22 mouse cellular contexts compared by ENCODE assay signal in genomic region chr5:105824827-105825226, GRCm38 (mm10). TPM values are rescaled to one million over a fixed set of nuclear protein-coding genes. Genes with fewer than 3 reads are reported as not detected.
A peak's percentile ranks its signal among the peaks of the same experiment; 100 is the strongest.
DNase-seq lines count a peak whose midpoint lies in the region; ATAC-seq and TF ChIP-seq lines count a peak whose summit lies in the region.
"Had no signal": no experiment of that assay in that cellular context is flagged by ENCODE, and none has a peak within 500 bp of the region (broad histone marks: within the 10 kb centered on the region; RNA-seq: fewer than 3 reads in every experiment).

No protein-coding gene starts in this region.

- no peak for TF ChIP-seq CTCF in intestine, postnatal 0 days (IDR thresholded peaks at IDR 0.05; ENCODE audit: low read depth)

- DNase-seq in liver = peak; percentile 46
- no peak for DNase-seq in forebrain, embryonic 10.5 days (ENCODE audit: extremely low spot score, low spot score)
- DNase-seq in spleen, adult 12 weeks (ENCODE audit: low spot score) = no peak
- DNase-seq in frontal cortex, postnatal 36 days (ENCODE audit: low spot score in 2 of 2) = no peak
- DNase-seq: cerebellum, adult 9-11 months; gastrocnemius, postnatal 25 days; kidney, postnatal 10 days; layer of hippocampus, postnatal 36 days; right cerebral cortex, adult 18-20 months had no signal

- H3K9ac ChIP-seq in intestine, embryonic 15.5 days = no peak overlapping the region
- H3K9ac ChIP-seq in intestine, postnatal 0 days (ENCODE audit: low read depth, low read length) = no peak overlapping the region
- H3K9ac ChIP-seq in liver, embryonic 15.5 days = no peak overlapping the region
- no peak overlapping the region for H3K9ac ChIP-seq in stomach, embryonic 14.5 days (replicated peaks; ENCODE audit: low read depth, low read length)
- H3K9ac ChIP-seq: hindbrain, embryonic 14.5 days; limb, embryonic 15.5 days; midbrain, embryonic 13.5 days; neural tube, embryonic 12.5 days had no signal

- no peaks in the 10 kb centered on the region for H3K27me3 ChIP-seq in intestine, embryonic 15.5 days (replicated peaks)
- H3K27me3 ChIP-seq in intestine, postnatal 0 days (replicated peaks; ENCODE audit: control insufficient read depth, insufficient read depth, low read length) = peaks cover 4% of the 10 kb centered on the region; the same call in 1 of the 2 replicates
- no peaks in the 10 kb centered on the region for H3K27me3 ChIP-seq in liver, embryonic 15.5 days
- no peaks in the 10 kb centered on the region for H3K27me3 ChIP-seq in stomach, embryonic 14.5 days (ENCODE audit: control insufficient read depth, insufficient read depth, low read length)
- no peaks in the 10 kb centered on the region for H3K27me3 ChIP-seq in forebrain, embryonic 10.5 days (ENCODE audit: poor library complexity, severe bottlenecking)
- H3K27me3 ChIP-seq: embryonic facial prominence, embryonic 12.5 days; limb, embryonic 15.5 days; midbrain, embryonic 13.5 days; neural tube, embryonic 12.5 days had no signal

- peak; percentile 54 for ATAC-seq in intestine, embryonic 15.5 days
- ATAC-seq in intestine, postnatal 0 days = no peak
- ATAC-seq in liver, embryonic 15.5 days (ENCODE audit: insufficient read depth) = peak; percentile 68
- ATAC-seq in stomach, embryonic 14.5 days (ENCODE audit: insufficient number of reproducible peaks, insufficient read depth, low FRiP score, low read depth) = peak; percentile 35; the same call in 1 of the 2 replicates
- ATAC-seq: forebrain, embryonic 14.5 days; midbrain, embryonic 13.5 days had no signal

- 40% methylated on average over 4 of the region's 4 CpGs for WGBS in intestine, embryonic 15.5 days
- WGBS in intestine, postnatal 0 days = 25% methylated on average over 4 of the region's 4 CpGs
- WGBS in liver, embryonic 15.5 days (ENCODE audit: insufficient replicate concordance) = 29% methylated on average over 4 of the region's 4 CpGs
- WGBS in stomach, embryonic 14.5 days = 39% methylated on average over 4 of the region's 4 CpGs
- 89% methylated on average over 4 of the region's 4 CpGs for WGBS in forebrain, embryonic 10.5 days

- H3K27ac ChIP-seq in intestine, embryonic 15.5 days = no peak overlapping the region
- H3K27ac ChIP-seq in intestine, postnatal 0 days (ENCODE audit: low read depth, low read length) = no peak overlapping the region
- 0 out of 2 replicates have a peak overlapping the region, but pooled peaks have one; percentile 6 for H3K27ac ChIP-seq in liver, embryonic 15.5 days (replicated peaks)
- no peak overlapping the region for H3K27ac ChIP-seq in stomach, embryonic 14.5 days (ENCODE audit: low read length)
- H3K27ac ChIP-seq in forebrain, embryonic 10.5 days = no peak overlapping the region
- H3K27ac ChIP-seq: embryonic facial prominence, embryonic 12.5 days; heart, embryonic 10.5 days; hindbrain, embryonic 14.5 days; layer of hippocampus, adult 2 months; limb, embryonic 15.5 days; midbrain, embryonic 13.5 days; neural tube, embryonic 12.5 days had no signal

- H3K4me1 ChIP-seq in intestine, embryonic 15.5 days (replicated peaks) = peaks cover 2% of the 10 kb centered on the region
- H3K4me1 ChIP-seq in intestine, postnatal 0 days (replicated peaks; ENCODE audit: control insufficient read depth, insufficient read depth, low read length) = no peaks in the 10 kb centered on the region
- peaks cover 33% of the 10 kb centered on the region for H3K4me1 ChIP-seq in liver, embryonic 15.5 days (replicated peaks)
- peaks cover 4% of the 10 kb centered on the region; the same call in 1 of the 2 replicates for H3K4me1 ChIP-seq in stomach, embryonic 14.5 days (ENCODE audit: control insufficient read depth, insufficient read depth, low read length)
- peaks cover 46% of the 10 kb centered on the region for H3K4me1 ChIP-seq in forebrain, embryonic 10.5 days

- no peak overlapping the region for H3K4me2 ChIP-seq in intestine, embryonic 15.5 days (replicated peaks)
- no peak overlapping the region for H3K4me2 ChIP-seq in intestine, postnatal 0 days (replicated peaks; ENCODE audit: low read depth)
- H3K4me2 ChIP-seq in liver, embryonic 15.5 days = no peak overlapping the region
- no peak overlapping the region for H3K4me2 ChIP-seq in stomach, embryonic 14.5 days (replicated peaks; ENCODE audit: low read depth, low read length)
- H3K4me2 ChIP-seq: embryonic facial prominence, embryonic 12.5 days; hindbrain, embryonic 14.5 days; limb, embryonic 15.5 days; midbrain, embryonic 13.5 days; neural tube, embryonic 12.5 days had no signal

- H3K4me3 ChIP-seq in intestine, embryonic 15.5 days (replicated peaks) = no peak overlapping the region
- no peak overlapping the region for H3K4me3 ChIP-seq in intestine, postnatal 0 days (ENCODE audit: low read depth, low read length)
- no peak overlapping the region for H3K4me3 ChIP-seq in liver, embryonic 15.5 days (replicated peaks)
- H3K4me3 ChIP-seq in stomach, embryonic 14.5 days (ENCODE audit: low read depth, low read length) = no peak overlapping the region
- no peak overlapping the region for H3K4me3 ChIP-seq in forebrain, embryonic 10.5 days
- H3K4me3 ChIP-seq: embryonic facial prominence, embryonic 12.5 days; erythroblast, embryonic 14.5 days; heart, embryonic 10.5 days; layer of hippocampus, adult 2 months; limb, embryonic 15.5 days; midbrain, embryonic 13.5 days; neural tube, embryonic 12.5 days had no signal

- no peaks in the 10 kb centered on the region for H3K9me3 ChIP-seq in intestine, embryonic 15.5 days
- H3K9me3 ChIP-seq in intestine, postnatal 0 days (ENCODE audit: control insufficient read depth) = no peaks in the 10 kb centered on the region
- H3K9me3 ChIP-seq in liver, embryonic 15.5 days (replicated peaks) = no peaks in the 10 kb centered on the region
- H3K9me3 ChIP-seq in stomach, embryonic 14.5 days (ENCODE audit: control insufficient read depth, low read depth, low read length) = no peaks in the 10 kb centered on the region
- no peaks in the 10 kb centered on the region for H3K9me3 ChIP-seq in forebrain, embryonic 10.5 days
- H3K9me3 ChIP-seq: embryonic facial prominence, embryonic 12.5 days; heart, embryonic 10.5 days; limb, embryonic 15.5 days; midbrain, embryonic 13.5 days; neural tube, embryonic 12.5 days had no signal

- no peaks in the 10 kb centered on the region for H3K36me3 ChIP-seq in intestine, embryonic 15.5 days
- no peaks in the 10 kb centered on the region for H3K36me3 ChIP-seq in intestine, postnatal 0 days (ENCODE audit: control insufficient read depth, insufficient read depth)
- H3K36me3 ChIP-seq in liver, embryonic 15.5 days (replicated peaks) = no peaks in the 10 kb centered on the region
- no peaks in the 10 kb centered on the region for H3K36me3 ChIP-seq in stomach, embryonic 14.5 days (ENCODE audit: control insufficient read depth, insufficient read depth, low read length)
- H3K36me3 ChIP-seq in forebrain, embryonic 10.5 days (replicated peaks) = no peaks in the 10 kb centered on the region
- H3K36me3 ChIP-seq: embryonic facial prominence, embryonic 12.5 days; heart, embryonic 10.5 days; limb, embryonic 15.5 days; midbrain, embryonic 13.5 days; neural tube, embryonic 12.5 days had no signal

RNA-seq across cellular contexts. Expression of gene Zfp326, which starts 51.5 kb away (rescaled TPM):
- polyA plus RNA-seq in intestine, embryonic 15.5 days (2015; fragmentation: Nextera tagmentation; extraction: Ambion mirVana) = 29.0 and 32.7 TPM in 2 replicates
- 19.9 and 21.0 TPM in 2 replicates for polyA plus RNA-seq in intestine, postnatal 0 days (2015; fragmentation: Nextera tagmentation; extraction: Ambion mirVana)
- polyA plus RNA-seq in liver, embryonic 15.5 days (2015; fragmentation: Nextera tagmentation; extraction: Ambion mirVana) = 5.5 and 5.6 TPM in 2 replicates
- 53.4 and 53.8 TPM in 2 replicates for polyA plus RNA-seq in stomach, embryonic 14.5 days (2014; fragmentation: Nextera tagmentation; extraction: Ambion mirVana)
- 55.9 and 61.1 TPM in 2 replicates for polyA plus RNA-seq in forebrain, embryonic 10.5 days (2016; fragmentation: Nextera tagmentation; extraction: Ambion mirVana)
